Mouse (Mus musculus) stomach, embryonic 14.5 days (tissue): ENCODE measurements around the gene Tubg1. TPM values are rescaled to one million over a fixed set of nuclear protein-coding genes. Genes with fewer than 3 reads are reported as not detected.

ENCODE experiments used
- ATAC-seq: fragments of 200-750 bp; cut with Nextera tagmentation; 2 replicates; pipeline ENCODE4 v1.8.0; 2017; ENCODE audit warnings: low read depth, moderate TSS enrichment; ENCODE audit not compliant: insufficient number of reproducible peaks, insufficient read depth, low FRiP score
- H3K27ac ChIP-seq: fragments of 300-500 bp; sonication (generic); 2 replicates; pipeline ENCODE4 v1.5.1; 2014; ENCODE audit warnings: mild to moderate bottlenecking, low read length, moderate library complexity, mixed read lengths
- H3K27me3 ChIP-seq: fragments of 300-500 bp; sonication (generic); 2 replicates; pipeline ENCODE4 v1.6.1; 2014; ENCODE audit warnings: low read length, control low read depth, mixed read lengths; ENCODE audit not compliant: control insufficient read depth, insufficient read depth
- H3K36me3 ChIP-seq: fragments of 300-500 bp; sonication (generic); 2 replicates; pipeline ENCODE4 v1.6.1; 2014; ENCODE audit warnings: mild to moderate bottlenecking, control low read depth, low read length, moderate library complexity, mixed read lengths; ENCODE audit not compliant: control insufficient read depth, insufficient read depth
- H3K4me1 ChIP-seq: fragments of 300-500 bp; sonication (generic); 2 replicates; pipeline ENCODE4 v1.6.1; 2014; ENCODE audit warnings: low read length, control low read depth, mixed read lengths; ENCODE audit not compliant: control insufficient read depth, insufficient read depth
- H3K4me2 ChIP-seq: fragments of 300-500 bp; sonication (generic); replicated peaks from 2 replicates; pipeline ENCODE4 v1.6.1; 2014; ENCODE audit warnings: low read depth, low read length, control low read depth
- H3K4me3 ChIP-seq: fragments of 300-500 bp; sonication (generic); 2 replicates; pipeline ENCODE4 v1.5.1; 2014; ENCODE audit warnings: low read depth, low read length, control low read depth
- H3K9ac ChIP-seq: fragments of 300-500 bp; sonication (generic); replicated peaks from 2 replicates; pipeline ENCODE4 v1.6.1; 2014; ENCODE audit warnings: low read depth, mild to moderate bottlenecking, control low read depth, low read length, moderate library complexity, mixed read lengths
- H3K9me3 ChIP-seq: fragments of 300-500 bp; sonication (generic); 2 replicates; pipeline ENCODE4 v1.6.1; 2016; ENCODE audit warnings: low read depth, low read length, control low read depth; ENCODE audit not compliant: control insufficient read depth
- WGBS: fragments of 180-500 bp; shearing (Covaris S2); extraction: QIAGEN DNeasy Blood & Tissue Kit; methylation state at CpG from one replicate; pipeline ENCODE4 v1.1.7; 2014; 5-methylcytosine and 5-hydroxymethylcytosine counted together
- polyA plus RNA-seq: library from polyadenylated mRNA; unstranded; fragments of >200 nt; fragmentation: Nextera tagmentation; extraction: Ambion mirVana; gene quantifications from 2 replicates; pipeline ENCODE4 v1.2.1, GENCODE M21; 2014

The Tubg1 gene
- polyA plus RNA-seq, result 70.5 and 70.9 TPM in 2 replicates

- peak; percentile 97 for ATAC-seq
- whole genome bisulfite sequencing, result under 1% methylated on average over 61 of the region's 61 CpGs
- peak within 1 kb of the TSS; percentile 86 for H3K27ac ChIP-seq
Measured at GRCm38 (mm10) chr11:101119761-101120544, at the start of gene Tubg1, which contains the start of gene Retreg3. Tubg1 (plus strand) TSS chr11:101119938. Retreg3 (minus strand) TSS chr11:101119893.

DNA sequence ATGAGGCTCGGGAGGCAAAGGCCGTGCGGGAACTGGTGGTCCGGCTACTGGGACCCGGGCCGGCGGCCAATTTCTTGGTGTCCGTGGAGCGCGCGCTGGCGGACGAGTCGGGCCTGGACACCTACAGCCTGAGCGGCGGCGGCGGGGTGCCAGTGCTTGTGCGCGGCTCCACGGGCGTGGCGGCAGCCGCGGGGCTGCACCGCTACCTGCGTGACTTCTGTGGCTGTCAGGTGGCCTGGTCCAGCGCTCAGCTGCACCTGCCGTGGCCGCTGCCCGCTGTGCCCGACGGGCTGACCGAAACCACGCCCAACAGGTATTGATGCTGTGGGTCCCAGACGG lies 49.6 kb upstream of the Tubg1 start:
- Histone ChIP-seq H3K27ac (no peak overlapping the region), H3K4me1 (peaks cover 5% of the 10 kb centered on the region; the same call in 1 of the 2 replicates)

More at GRCm38 (mm10) chr11:101119761-101120544, at the start of gene Tubg1, which contains the start of gene Retreg3:
- peak within 1 kb of the TSS; percentile 92 for H3K4me3 ChIP-seq
- H3K9me3 ChIP-seq, result no peaks in the 10 kb centered on the region
- H3K4me2 ChIP-seq, result peak within 1 kb of the TSS; percentile 96
- no peaks in the 10 kb centered on the region for H3K27me3 ChIP-seq
- H3K4me1 ChIP-seq, result peaks cover 18% of the 10 kb centered on the region
- peaks cover 3% of the 10 kb centered on the region; the same call in 1 of the 2 replicates for H3K36me3 ChIP-seq
- peak within 1 kb of the TSS; percentile 89 for H3K9ac ChIP-seq

GRCm38 (mm10) chr11:101070987-101071386 lies 48.8 kb upstream of the Tubg1 start:
- no peak overlapping the region for H3K4me2 ChIP-seq
- no peaks in the 10 kb centered on the region for H3K27me3 ChIP-seq
- WGBS, result 73% methylated on average over 6 of the region's 6 CpGs
- no peak overlapping the region for H3K4me3 ChIP-seq
- H3K36me3 ChIP-seq, result no peaks in the 10 kb centered on the region
- H3K4me1 ChIP-seq, result peaks cover 5% of the 10 kb centered on the region; the same call in 1 of the 2 replicates
- no peaks in the 10 kb centered on the region for H3K9me3 ChIP-seq
- no peak overlapping the region for H3K27ac ChIP-seq
- no peak for ATAC-seq
- no peak overlapping the region for H3K9ac ChIP-seq

More for the DNA sequence above, 49.6 kb upstream of the Tubg1 start:
- Histone ChIP-seq H3K4me2 (peak overlapping the region; percentile 70), H3K27me3 (no peaks in the 10 kb centered on the region), H3K36me3 (no peaks in the 10 kb centered on the region), H3K9ac (peak overlapping the region; percentile 54), H3K9me3 (no peaks in the 10 kb centered on the region), H3K4me3 (peak overlapping the region; percentile 55)
- ATAC-seq, result peak; percentile 34
- WGBS, result under 1% methylated on average over 36 of the region's 36 CpGs

- no peak overlapping the region for H3K9ac ChIP-seq
- no peaks in the 10 kb centered on the region for H3K36me3 ChIP-seq
- 72% methylated on average over 14 of the region's 14 CpGs for WGBS
- no peak for ATAC-seq
- no peaks in the 10 kb centered on the region for H3K27me3 ChIP-seq
- H3K4me3 ChIP-seq, result no peak overlapping the region
- no peaks in the 10 kb centered on the region for H3K9me3 ChIP-seq
- no peak overlapping the region for H3K27ac ChIP-seq
- H3K4me1 ChIP-seq, result peaks cover 2% of the 10 kb centered on the region; the same call in 1 of the 2 replicates
- no peak overlapping the region for H3K4me2 ChIP-seq
Measured at GRCm38 (mm10) chr11:101071810-101072428, 47.8 kb upstream of the Tubg1 start.

- no peak within 1 kb of the TSS for H3K4me2 ChIP-seq
- 71% methylated on average over 9 of the region's 9 CpGs for WGBS
- H3K27me3 ChIP-seq, result peaks cover 27% of the 10 kb centered on the region
- H3K9me3 ChIP-seq, result no peaks in the 10 kb centered on the region
- H3K9ac ChIP-seq, result no peak within 1 kb of the TSS
- no peaks in the 10 kb centered on the region for H3K36me3 ChIP-seq
- no peak within 1 kb of the TSS for H3K27ac ChIP-seq
- ATAC-seq, result no peak
- no peak within 1 kb of the TSS for H3K4me3 ChIP-seq
- H3K4me1 ChIP-seq, result peaks cover 13% of the 10 kb centered on the region; the same call in 1 of the 2 replicates
Measured at GRCm38 (mm10) chr11:101078121-101078520, 41.6 kb upstream of the Tubg1 start, which contains the start of gene Hsd17b1. Hsd17b1 (plus strand) TSS chr11:101078411.

- no peak overlapping the region for H3K4me3 ChIP-seq
- H3K9me3 ChIP-seq, result no peaks in the 10 kb centered on the region
- H3K4me1 ChIP-seq, result peaks cover 18% of the 10 kb centered on the region
- WGBS, result 5% methylated on average over 27 of the region's 27 CpGs
- H3K9ac ChIP-seq, result no peak overlapping the region
- no peak overlapping the region for H3K27ac ChIP-seq
- ATAC-seq, result no peak
- H3K4me2 ChIP-seq, result no peak overlapping the region
- H3K27me3 ChIP-seq, result peaks cover 27% of the 10 kb centered on the region
- H3K36me3 ChIP-seq, result no peaks in the 10 kb centered on the region
Measured at GRCm38 (mm10) chr11:101079746-101080145, 40.0 kb upstream of the Tubg1 start.

- ATAC-seq, result no peak
- Histone ChIP-seq H3K4me3 (no peak overlapping the region), H3K4me1 (peaks cover 18% of the 10 kb centered on the region), H3K9ac (no peak overlapping the region), H3K4me2 (no peak overlapping the region), H3K27ac (no peak overlapping the region), H3K27me3 (peaks cover 27% of the 10 kb centered on the region), H3K9me3 (no peaks in the 10 kb centered on the region), H3K36me3 (no peaks in the 10 kb centered on the region)
- WGBS, result 73% methylated on average over 5 of the region's 5 CpGs
Measured at GRCm38 (mm10) chr11:101080421-101080820, 39.3 kb upstream of the Tubg1 start.

- Histone ChIP-seq H3K4me1 (peaks cover 26% of the 10 kb centered on the region), H3K27me3 (peaks cover 27% of the 10 kb centered on the region), H3K9ac (no peak overlapping the region; the same call in 1 of the 2 replicates), H3K4me2 (peak overlapping the region; percentile 44), H3K4me3 (peak overlapping the region; percentile 70), H3K27ac (peak overlapping the region; percentile 34; the same call in 1 of the 2 replicates), H3K36me3 (no peaks in the 10 kb centered on the region), H3K9me3 (no peaks in the 10 kb centered on the region)
- ATAC-seq, result no peak
- WGBS, result 5% methylated on average over 10 of the region's 10 CpGs
Measured at GRCm38 (mm10) chr11:101081659-101082058, 38.1 kb upstream of the Tubg1 start.
